Mouse (Mus musculus): ENCODE measurements around the gene Slpi.
"Not testable (repeated sequence)": the region's sequence is repeated elsewhere in the genome, so short reads cannot be mapped to it uniquely, and the experiment has no call there.

Slpi gene

DNA sequence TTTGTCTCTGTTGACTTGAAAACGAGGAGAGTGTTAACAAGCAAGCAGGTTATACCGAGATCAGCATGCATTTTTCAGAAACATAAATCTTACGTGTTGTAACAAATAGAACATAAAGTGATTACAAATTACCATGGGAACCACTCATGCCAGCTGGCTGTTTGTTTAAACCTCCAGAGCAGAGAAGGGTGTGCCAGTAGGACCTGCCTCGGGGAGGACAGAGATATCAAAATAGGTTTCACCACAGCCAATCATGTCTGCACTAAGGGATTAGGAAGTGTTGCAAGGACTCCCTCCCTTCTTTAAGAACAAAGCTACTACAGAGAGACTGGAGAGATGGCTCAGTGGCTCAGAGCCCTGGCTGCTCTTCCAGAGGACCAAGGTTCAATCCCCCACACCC, 15.7 kb downstream of the Slpi start:
- DNase-seq: peak; percentile 28

DNA sequence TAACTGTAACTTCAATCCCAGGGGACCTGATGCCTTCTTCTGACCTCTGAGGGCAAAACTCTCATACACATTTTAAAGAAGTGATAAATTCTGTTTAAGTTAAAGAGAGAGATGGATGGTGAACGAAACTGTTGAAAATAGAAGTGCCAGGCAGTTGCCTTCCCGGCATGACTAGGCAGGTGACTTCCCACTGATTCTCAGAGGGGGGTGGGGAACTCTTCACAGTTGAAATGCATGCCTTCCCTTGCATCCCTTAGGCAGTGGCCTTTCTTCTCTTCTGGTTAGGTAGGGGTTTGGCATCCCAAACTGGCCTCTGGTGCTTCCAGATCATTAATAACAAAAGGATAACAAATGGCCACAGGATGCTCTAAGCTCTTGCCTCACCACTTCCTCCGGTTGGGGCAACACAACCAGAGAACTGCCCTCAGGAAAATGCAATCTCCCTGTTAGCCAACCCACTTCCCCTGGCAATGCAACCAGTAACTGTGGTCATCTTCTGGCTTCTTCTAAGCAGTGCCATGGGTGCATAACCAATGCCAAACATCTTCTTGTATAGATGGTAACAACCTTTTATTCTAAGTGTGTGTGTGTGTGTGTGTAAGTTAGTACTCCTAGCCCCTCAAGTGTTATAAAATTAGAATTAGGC, 16.4 kb downstream of the Slpi start:
- no peak for DNase-seq

DNA sequence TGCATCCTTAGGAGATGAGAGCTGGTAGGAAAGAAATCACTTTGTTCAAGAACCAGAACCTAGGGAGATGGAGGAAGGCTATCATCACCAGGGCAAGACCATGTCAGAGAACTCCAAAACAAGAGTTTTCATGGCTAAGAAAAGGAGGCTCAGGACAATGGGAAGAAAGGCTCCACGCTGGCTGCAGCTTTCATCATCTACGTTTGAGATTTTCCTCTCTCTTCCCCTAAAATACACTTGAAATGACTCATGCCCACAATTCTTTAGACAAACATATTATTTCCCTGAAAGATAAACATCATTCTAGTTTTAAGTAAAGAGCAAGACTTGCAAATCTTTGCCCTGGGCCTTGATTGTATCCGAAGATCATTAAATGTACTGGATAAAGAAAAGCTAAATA, 17.5 kb downstream of the Slpi start:
- no peak for DNase-seq

DNA sequence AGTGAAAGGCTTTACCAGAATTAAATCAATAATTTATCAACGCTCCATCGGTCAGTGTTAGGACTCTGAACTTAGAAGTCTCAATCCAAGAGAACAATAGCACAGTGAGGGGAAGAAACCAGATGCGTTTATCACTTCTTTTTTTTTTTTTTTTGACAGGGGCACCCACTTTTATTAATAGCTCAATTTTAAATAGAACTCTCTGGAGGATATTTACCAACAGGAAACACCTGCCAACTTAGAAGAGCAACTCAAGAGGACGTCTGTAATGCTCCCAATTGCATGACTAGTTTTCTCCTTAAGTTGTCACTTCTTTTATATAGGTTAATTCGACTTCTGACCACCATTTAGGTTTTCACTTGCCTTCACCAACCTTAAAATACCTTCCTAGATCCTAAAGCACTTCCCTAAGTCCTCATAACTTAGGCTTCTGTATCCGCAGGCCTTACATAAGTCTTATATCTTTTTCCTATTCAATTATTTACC, 20.2 kb downstream of the Slpi start:
- no peak for DNase-seq

DNA sequence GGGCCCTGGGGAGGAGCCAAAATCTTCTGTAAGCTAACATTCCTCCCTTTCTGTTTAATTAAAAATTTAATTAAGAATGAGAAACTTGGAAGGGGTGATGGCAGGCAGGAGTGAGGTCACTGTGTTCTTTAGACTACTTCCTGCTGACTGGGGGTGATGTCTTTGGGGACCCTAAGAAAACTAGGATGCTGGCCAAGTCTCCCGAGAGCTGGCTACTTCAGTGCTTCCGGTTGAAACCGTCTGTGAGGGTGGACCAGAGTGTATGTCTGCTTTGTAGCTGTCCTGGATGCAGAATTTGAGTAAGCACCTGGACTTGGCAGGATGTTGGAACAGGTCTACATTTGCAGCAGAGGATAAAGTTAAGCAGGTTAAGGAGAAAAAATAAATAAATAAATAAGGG, 21.9 kb downstream of the Slpi start:
- DNase-seq: no peak

DNA sequence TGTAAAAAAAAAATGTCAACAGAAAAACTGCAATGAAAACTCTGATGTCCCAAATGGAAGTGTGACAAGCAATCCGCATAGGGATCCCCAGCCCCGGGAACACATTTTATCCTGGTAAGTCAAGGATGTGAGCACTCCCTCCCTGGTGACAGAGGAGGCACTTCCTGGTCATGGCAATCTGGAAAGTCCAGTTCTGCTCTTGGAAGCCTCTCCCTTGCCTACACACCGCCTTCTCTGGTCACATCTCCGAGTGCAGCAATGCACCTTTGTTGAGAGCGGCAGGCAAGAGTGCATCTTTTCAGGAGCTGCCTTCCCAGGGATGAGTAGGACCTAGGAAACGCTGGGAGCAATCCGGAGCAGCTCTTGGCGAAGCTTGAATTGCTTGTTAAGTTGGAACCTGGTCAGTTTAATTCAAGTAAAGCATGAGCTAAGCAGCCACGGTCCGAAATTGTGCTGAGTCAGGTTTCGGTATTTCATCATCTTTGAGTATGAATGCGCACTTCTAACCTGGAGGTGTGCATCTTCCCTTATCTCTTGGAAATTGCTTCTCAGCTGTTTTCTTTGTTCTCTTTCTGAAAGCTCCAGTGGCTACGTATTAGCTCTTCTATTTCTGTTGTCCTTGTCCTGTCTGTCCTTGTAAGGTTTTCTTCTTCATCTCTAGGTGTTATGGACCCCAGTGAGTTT, 27.8 kb downstream of the Slpi start:
- no peak for DNase-seq

DNA sequence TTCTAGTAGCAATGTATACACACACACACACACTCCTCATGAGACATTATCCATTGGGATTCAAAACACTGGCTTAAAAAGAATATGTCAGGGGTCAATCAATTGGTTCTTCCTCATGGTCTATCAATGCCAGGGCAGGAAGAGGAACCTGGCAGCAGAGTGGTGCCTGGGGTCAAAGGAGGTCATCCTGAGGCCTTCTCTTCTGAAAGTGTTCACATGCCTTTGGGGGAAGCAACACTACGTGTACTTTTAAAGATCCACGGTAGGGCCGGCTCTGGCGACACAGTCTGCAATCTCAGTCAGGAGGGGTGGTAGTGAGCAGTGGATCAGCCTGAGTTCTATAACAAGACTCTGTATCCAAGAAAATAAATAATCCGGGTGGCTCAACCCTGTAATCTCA, 29.2 kb downstream of the Slpi start:
- no peak for DNase-seq

DNA sequence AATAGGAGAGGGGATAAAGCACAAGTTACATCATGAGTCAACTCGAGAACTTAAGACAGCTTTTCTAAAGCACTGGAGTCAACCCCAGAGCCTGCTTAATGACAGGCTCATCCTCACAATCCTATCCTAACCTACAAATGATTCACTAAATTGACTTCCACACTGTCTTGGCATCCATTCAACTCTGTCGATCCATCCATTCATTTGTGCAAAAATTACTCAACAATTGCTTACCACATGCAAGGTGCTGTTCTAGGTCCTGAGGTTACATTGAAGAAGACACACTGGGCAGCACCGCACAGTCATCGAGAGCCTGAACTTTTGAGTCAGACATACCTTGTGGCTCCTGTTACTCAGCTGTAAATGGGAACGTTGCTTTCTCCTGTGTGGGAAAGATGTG, 29.9 kb downstream of the Slpi start:
- no peak for DNase-seq

DNA sequence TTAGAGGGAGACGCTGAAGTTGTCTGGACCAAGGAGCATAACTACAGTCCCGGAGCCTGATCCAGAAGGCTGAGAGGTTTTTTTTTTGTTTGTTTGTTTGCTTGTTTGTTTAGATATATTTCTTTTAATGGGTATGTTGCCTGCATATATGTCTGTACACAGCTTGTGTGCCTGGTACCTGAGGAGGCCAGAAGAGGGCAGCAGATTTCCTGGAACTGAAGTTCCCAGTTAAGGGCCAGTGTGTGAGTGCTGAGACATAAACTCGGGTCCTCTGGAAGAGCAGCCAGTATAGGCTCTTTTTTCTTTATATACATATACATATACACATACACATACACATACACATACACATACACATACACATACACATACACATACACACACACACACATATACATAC, 30.5 kb downstream of the Slpi start:
- no peak for DNase-seq

DNA sequence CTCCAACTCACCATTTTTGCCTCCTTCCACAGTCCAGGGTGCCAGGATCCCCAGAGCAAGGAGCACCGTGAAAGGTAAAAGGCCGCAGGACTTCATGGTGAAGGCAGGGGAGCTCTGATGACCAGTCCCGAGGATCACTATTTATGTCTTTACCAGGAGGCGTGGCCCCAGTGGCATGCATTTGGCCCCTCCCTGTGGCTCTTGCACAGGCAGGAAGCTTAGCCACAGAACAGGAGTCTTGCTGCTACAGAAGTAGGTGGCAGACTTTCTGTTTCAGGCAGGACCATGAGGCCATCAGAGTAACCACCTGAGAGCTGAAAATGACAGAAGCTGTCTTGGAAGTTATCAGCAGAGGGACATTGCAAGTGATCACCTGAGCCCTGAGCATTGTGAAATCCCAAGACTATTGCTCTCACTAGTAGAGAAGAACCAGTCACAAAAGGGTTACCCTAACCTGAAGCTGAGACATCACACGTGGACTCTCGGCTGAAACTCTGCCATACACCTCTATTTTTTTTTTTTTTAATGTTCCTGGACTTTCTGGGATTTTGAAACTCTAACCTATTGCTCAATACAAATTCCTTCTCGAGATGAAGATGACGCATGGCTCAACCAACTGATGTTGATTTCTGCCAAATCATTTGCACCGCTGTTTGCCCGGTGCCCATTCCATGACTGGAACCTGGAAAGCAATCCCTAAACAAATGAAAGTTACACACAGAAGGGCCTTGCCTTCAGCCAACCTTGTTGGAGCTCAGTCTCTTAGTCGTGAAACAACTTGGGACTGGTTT, 32.5 kb downstream of the Slpi start:
- no peak for DNase-seq

DNA sequence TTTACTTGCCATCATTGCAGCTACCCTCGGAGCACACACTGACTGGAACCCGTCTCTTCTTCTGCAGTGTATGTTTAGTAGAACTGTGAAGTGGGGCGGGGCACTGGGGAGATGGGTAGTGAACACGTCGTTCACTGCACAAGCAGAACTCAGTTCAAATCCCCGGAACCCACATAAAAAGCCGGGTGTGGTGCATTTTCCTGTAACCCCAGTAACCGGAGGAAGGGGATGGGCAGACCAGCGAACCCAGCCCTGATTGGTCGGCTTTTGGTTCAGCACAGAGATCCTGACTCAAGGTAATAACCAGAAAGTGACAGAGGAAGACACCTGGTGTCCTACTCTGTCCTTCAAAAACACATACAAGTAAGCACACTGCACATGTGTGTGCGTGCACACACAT, 35.5 kb downstream of the Slpi start:
- DNase-seq: no peak

DNA sequence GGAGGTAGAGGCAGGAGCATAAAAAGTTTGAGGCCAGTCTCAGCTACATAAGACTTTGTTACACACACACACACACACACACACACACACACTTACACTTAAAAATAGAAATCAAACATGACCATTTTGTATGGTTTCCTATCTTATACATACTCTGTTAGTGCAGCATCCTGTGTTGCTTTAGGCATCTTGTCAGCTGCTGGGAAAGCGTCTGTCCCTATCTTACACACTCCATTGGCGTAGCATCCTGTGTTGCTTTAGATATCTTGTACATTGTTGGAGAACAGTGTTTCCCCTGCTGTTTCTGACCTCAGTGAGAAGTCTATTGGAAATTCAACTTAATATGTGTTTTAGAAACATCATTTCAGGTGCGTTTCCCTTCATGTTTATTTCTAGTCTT, 36.2 kb downstream of the Slpi start:
- DNase-seq: no peak

DNA sequence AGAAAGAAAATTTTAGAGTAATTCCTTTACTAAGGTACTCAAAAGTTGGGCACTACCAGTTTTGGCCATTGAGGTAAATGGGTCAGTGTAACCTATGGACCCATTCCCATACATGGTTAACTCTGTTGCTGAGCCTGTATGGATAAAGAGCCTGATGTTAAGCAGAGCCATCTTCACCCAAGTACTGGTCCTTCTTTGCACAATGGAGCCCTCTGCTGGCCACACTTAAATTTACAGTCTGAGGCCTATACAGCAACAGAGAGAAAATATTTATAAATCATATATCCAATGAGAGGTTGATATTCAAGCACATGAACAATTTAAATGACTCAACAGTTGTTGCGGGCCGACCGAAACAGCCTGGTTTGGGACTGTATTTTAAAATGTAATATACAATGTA, 39.9 kb downstream of the Slpi start:
- DNase-seq: no peak

DNA sequence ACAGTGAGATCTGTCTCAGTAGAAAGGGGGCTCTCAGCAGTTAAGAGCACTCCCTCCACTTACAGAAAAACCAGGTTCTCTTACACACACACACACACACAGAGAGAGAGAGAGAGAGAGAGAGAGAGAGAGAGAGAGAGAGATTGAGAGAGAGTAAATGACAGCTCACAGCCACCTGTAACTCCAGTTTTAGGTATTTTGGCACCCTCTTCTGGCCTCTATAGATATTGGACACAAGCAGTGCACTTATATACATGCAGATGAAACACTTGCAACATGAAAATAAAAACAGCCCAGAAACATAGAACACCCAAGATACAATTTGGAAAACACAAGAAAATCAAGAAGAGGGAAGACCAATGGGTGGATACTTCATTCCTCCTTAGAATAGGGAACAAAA, 41.2 kb downstream of the Slpi start:
- not testable (repeated sequence) for DNase-seq

DNA sequence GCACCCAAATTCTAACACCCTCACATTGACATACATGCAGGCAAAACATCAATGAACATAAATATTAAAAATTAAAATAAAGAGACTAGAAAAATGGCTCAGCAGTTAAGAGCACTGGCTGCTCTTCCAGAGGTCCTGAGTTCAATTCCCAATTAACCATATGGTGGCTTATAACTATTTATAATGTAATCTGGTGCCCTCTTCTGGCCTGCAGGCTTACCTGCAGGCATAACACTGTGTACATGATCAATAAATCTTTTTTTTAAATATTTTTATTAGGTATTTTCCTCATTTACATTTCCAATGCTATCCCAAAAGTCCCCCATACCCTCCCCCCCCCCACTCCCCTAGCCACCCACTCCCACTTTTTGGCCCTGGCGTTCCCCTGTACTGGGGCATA, 45.2 kb downstream of the Slpi start:
- not testable (repeated sequence) for DNase-seq

DNA sequence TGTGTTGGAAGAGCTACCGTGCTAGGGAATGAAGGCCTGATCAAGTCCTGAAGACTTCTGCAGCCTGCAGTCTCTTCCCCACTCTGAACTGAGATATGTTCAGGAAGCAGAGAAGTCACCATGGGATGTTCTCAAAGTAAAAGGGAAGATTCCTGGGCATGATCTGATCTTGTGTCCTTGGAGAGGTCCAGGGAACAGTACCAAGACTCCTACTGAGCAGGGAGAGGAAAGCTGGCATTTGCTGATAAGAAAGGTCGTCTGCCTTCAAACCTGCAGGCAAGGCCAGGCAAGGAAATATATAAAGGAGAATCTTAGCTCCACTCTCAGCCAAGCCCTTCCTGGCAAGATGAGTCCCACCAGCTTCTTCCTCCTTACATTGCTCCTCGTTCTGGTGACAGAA, 56.5 kb downstream of the Slpi start, which contains the start of gene Svs5:
TSS of gene Svs5 (plus strand) at position 301 of the 400 bp plus-strand sequence.
- DNase-seq: not testable (repeated sequence)

DNA sequence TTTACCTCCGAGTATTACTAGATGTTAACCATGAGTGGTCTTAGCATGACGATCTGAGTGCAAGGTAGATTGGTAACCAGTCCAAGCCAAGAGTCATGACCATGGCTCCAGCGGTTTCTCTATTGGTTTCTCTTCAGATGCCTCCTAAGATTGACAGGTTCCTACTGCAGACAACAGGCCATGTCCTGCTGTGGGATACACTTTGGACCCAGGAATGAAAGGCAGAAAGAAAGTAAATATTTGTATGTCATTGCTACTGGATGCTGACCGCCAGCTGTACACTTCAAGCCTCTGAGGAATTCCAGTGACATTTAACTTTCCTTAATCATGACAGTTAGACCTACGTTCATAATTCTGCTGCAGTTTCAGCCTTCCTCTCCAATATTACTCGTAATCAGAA, 67.9 kb downstream of the Slpi start:
- DNase-seq: no peak

DNA sequence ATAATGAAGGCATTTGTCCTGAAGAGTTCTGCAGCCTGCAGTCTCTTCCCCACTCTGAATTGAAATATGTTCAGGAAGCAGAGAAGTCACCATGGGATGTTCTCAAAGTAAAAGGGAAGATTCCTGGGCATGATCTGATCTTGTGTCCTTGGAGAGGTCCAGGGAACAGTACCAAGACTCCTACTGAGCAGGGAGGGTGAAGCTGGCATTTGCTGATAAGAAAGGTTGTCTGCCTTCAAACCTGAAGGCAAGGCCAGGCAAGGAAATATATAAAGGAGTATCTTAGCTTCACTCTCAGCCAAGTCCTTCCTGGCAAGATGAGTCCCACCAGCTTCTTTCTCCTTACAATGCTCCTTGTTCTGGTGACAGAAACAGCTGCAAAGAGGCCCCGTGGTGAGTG, 72.4 kb downstream of the Slpi start, which contains the start of gene Svs6:
TSS of gene Svs6 (plus strand) at position 301 of the 400 bp plus-strand sequence.
- not testable (repeated sequence) for DNase-seq

DNA sequence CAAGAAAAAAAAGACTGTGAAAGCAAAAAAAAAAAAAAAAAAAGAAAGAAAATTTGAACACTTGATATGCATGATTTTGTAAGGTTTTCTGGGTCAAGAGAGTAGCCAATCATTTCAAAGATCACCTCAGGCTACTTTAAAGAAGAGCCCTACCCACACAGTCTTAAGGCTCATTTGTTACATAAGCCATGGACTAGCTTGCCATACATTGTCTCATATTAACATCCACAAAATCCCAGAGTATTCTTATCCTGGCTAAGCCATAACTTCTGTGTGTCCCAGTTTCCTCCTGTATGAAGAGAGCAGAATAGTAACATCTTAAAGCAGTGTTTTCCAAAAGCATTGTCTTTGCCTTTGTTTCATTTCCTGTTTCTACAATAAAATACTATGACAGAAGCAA, 73.4 kb downstream of the Slpi start:
- not testable (repeated sequence) for DNase-seq

DNA sequence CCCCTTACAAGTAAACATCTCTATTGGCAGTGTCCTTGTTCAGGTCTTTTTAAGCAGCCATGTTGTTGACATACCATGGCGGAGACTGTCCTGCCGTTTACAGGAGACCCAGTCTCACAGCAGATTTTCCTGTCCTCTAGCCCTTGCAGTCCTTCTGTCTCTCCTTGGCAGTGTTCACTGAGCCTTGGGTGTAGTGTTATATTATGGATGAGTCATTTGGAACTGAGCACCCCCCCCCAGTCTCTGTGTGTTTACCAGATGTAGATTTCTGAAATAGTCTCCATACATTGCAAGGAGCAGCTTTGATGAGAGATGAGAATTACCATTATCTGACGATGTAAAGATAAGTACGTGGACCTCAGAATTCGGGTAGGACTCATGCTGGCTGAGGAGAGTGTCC, 76.3 kb downstream of the Slpi start:
- DNase-seq: no peak
